Mouse (Mus musculus) forebrain, embryonic 15.5 days (tissue): ENCODE measurements around the gene Syne2. TPM values are rescaled to one million over a fixed set of nuclear protein-coding genes. Genes with fewer than 3 reads are reported as not detected.
"Not testable (repeated sequence)": the region's sequence is repeated elsewhere in the genome, so short reads cannot be mapped to it uniquely, and the experiment has no call there.

Source experiments
- ATAC-seq: fragments of 200-750 bp; cut with Nextera tagmentation; replicated peaks from 2 replicates; pipeline ENCODE4 v1.8.0; 2017; ENCODE audit warnings: mild to moderate bottlenecking, moderate TSS enrichment, moderate library complexity
- H3K27ac ChIP-seq: fragments of 300-500 bp; sonication (generic); replicated peaks from 2 replicates; pipeline ENCODE4 v1.5.1; 2015; ENCODE audit warnings: mild to moderate bottlenecking, inconsistent platforms
- H3K27me3 ChIP-seq: fragments of 300-500 bp; sonication (generic); 2 replicates; pipeline ENCODE4 v1.6.1; 2015; ENCODE audit warnings: inconsistent platforms
- H3K36me3 ChIP-seq: fragments of 300-500 bp; sonication (generic); 2 replicates; pipeline ENCODE4 v1.6.1; 2015; ENCODE audit warnings: mild to moderate bottlenecking, inconsistent platforms
- H3K4me1 ChIP-seq: fragments of 300-500 bp; sonication (generic); 2 replicates; pipeline ENCODE4 v1.6.1; 2015; ENCODE audit warnings: inconsistent platforms
- H3K4me2 ChIP-seq: fragments of 300-500 bp; sonication (generic); replicated peaks from 2 replicates; pipeline ENCODE4 v1.6.1; 2015; ENCODE audit warnings: mild to moderate bottlenecking, inconsistent platforms
- H3K4me3 ChIP-seq: fragments of 300-500 bp; sonication (generic); 2 replicates; pipeline ENCODE4 v1.5.1; 2015; ENCODE audit warnings: mild to moderate bottlenecking, inconsistent platforms
- H3K9ac ChIP-seq: fragments of 300-500 bp; sonication (generic); replicated peaks from 2 replicates; pipeline ENCODE4 v1.6.1; 2015; ENCODE audit warnings: mild to moderate bottlenecking, inconsistent platforms
- H3K9me3 ChIP-seq: fragments of 300-500 bp; sonication (generic); 2 replicates; pipeline ENCODE4 v1.6.1; 2016; ENCODE audit warnings: inconsistent platforms
- WGBS: fragments of 180-500 bp; shearing (Covaris S2); methylation state at CpG from one replicate; pipeline ENCODE4 v1.1.7; 2015; ENCODE audit warnings: mixed read lengths; 5-methylcytosine and 5-hydroxymethylcytosine counted together
- polyA plus RNA-seq: library from polyadenylated mRNA; unstranded; fragments of >200 nt; fragmentation: Nextera tagmentation; extraction: Ambion mirVana; gene quantifications from 2 replicates; pipeline ENCODE4 v1.2.1, GENCODE M21; 2015

The Syne2 gene
- polyA plus RNA-seq, 1 experiment from 2014 or later = 116 TPM

- WGBS = 91% methylated on average over 20 of the region's 20 CpGs
- Histone ChIP-seq H3K4me3 (no peak overlapping the region), H3K9ac (no peak overlapping the region), H3K4me2 (no peak overlapping the region), H3K9me3 (no peaks in the 10 kb centered on the region), H3K27me3 (no peaks in the 10 kb centered on the region), H3K4me1 (no peaks in the 10 kb centered on the region), H3K36me3 (peaks cover 86% of the 10 kb centered on the region), H3K27ac (no peak overlapping the region)
- ATAC-seq = no peak
These were observed 286.8 kb downstream of the Syne2 start for GRCm38 (mm10) chr12:76104596-76105351.

DNA sequence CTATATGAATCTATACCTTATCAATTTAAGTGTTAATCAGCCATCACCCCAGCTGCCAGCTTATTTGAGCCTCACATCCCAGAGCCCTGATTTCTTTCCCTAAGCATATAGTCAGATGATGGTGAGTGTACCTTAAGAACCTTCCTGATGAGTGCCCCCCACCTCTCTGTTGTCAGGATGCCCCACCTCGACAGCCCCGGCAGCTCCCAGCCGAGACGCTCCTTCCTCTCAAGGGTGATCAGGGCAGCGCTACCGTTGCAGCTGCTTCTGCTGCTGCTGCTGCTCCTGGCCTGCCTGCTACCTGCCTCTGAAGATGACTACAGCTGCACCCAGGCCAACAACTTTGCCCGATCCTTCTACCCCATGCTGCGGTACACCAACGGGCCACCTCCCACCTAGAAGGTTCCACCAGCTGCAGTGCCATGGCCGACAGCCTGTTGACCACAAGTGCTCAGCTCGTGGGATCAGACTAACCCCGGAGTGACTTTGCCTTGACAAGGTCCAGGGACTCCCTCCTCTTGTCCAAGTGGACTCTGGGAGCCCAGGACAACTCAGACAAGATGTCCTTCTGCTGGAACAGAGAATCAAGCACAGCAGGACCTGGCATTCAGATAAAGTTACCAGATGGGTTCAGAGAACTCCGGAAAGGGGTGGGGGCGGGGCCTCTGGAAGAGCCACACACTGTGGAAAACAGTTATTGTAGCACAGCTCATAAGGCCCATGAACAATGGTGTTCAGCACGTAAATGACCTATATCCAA is 291.9 kb downstream of the Syne2 start:
- no peak for ATAC-seq
- 92% methylated on average over 15 of the region's 15 CpGs for WGBS
- Histone ChIP-seq H3K27ac (no peak overlapping the region), H3K4me3 (no peak overlapping the region), H3K9me3 (no peaks in the 10 kb centered on the region), H3K4me1 (no peaks in the 10 kb centered on the region), H3K27me3 (no peaks in the 10 kb centered on the region), H3K4me2 (no peak overlapping the region), H3K36me3 (peaks cover 59% of the 10 kb centered on the region), H3K9ac (no peak overlapping the region)

- H3K4me1 ChIP-seq = no peaks in the 10 kb centered on the region
- H3K27me3 ChIP-seq = no peaks in the 10 kb centered on the region
- no peak overlapping the region for H3K9ac ChIP-seq
- 71% methylated on average over 3 of the region's 3 CpGs for WGBS
- ATAC-seq = no peak
- no peak overlapping the region for H3K4me3 ChIP-seq
- no peak overlapping the region for H3K27ac ChIP-seq
- H3K4me2 ChIP-seq = no peak overlapping the region
- no peaks in the 10 kb centered on the region for H3K9me3 ChIP-seq
- peaks cover 47% of the 10 kb centered on the region for H3K36me3 ChIP-seq
These were observed 293.1 kb downstream of the Syne2 start for GRCm38 (mm10) chr12:76111046-76111445.

- H3K9ac ChIP-seq = no peak overlapping the region
- H3K4me1 ChIP-seq = no peaks in the 10 kb centered on the region
- no peaks in the 10 kb centered on the region for H3K9me3 ChIP-seq
- no peaks in the 10 kb centered on the region for H3K36me3 ChIP-seq
- H3K4me2 ChIP-seq = no peak overlapping the region
- H3K27ac ChIP-seq = no peak overlapping the region
- no peaks in the 10 kb centered on the region for H3K27me3 ChIP-seq
- H3K4me3 ChIP-seq = no peak overlapping the region
- ATAC-seq = no peak
- 80% methylated on average over 4 of the region's 4 CpGs for WGBS
These were observed 298.6 kb downstream of the Syne2 start for GRCm38 (mm10) chr12:76116577-76116976.

DNA sequence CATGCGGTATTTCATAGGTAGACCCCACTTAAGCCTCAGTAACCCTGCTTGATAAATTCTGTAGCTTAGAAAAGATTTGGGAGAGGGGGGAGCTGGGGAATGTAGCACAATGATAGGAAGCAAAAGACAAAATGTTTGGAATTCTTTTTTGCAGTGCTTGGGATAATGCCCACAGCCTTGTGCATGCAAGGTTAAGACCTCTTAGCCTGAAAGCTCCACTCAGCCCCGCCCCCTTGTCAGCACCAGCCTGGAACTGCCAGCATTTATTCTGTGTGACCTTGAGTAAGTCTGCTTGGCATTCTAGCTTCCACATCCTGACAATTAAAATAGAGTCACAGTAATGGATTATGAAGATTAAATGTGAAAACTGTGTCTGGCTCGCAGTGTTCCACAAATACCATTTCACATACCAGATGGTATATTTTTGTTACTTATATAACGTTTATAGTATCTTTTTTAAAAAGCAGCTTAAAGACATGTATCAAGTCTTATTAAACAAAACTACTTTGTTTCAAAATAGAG is 299.8 kb downstream of the Syne2 start:
- 78% methylated on average over 4 of the region's 4 CpGs for WGBS
- no peaks in the 10 kb centered on the region for H3K36me3 ChIP-seq
- H3K4me1 ChIP-seq = no peaks in the 10 kb centered on the region
- no peak overlapping the region for H3K9ac ChIP-seq
- ATAC-seq = no peak
- no peak overlapping the region for H3K4me2 ChIP-seq
- no peak overlapping the region for H3K27ac ChIP-seq
- H3K27me3 ChIP-seq = no peaks in the 10 kb centered on the region
- no peak overlapping the region for H3K4me3 ChIP-seq
- no peaks in the 10 kb centered on the region for H3K9me3 ChIP-seq

GRCm38 (mm10) chr12:76123223-76123622 is 305.3 kb downstream of the Syne2 start:
- Histone ChIP-seq H3K4me2 (no peak overlapping the region), H3K4me1 (no peaks in the 10 kb centered on the region), H3K27ac (no peak overlapping the region), H3K36me3 (no peaks in the 10 kb centered on the region), H3K9me3 (no peaks in the 10 kb centered on the region), H3K9ac (no peak overlapping the region), H3K4me3 (no peak overlapping the region), H3K27me3 (no peaks in the 10 kb centered on the region)
- ATAC-seq = no peak
- 91% methylated on average over 6 of the region's 6 CpGs for WGBS

DNA sequence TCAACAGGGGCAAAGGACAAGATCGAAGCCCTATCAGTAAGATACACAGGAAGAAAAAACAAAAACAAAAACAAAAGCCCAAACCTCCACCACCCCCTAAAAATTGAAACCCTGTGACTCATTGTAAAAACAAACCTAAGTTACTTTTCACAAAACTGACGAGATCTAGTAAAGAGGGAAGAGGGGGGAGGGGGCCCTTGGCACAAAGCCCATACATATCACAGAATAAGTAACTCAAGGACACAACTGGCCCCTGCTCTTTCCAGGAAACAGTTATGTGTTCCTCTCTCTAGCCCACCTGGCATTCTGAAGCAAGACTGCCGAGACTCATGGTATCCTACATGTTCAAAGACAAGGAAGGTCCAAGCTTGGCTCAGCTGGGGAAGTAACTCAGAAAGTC is 310.4 kb downstream of the Syne2 start:
- H3K36me3 ChIP-seq = no peaks in the 10 kb centered on the region
- WGBS = 63% methylated on average over 3 of the region's 3 CpGs

GRCm38 (mm10) chr12:76128831-76129230 is 310.9 kb downstream of the Syne2 start:
- Histone ChIP-seq H3K9me3 (no peaks in the 10 kb centered on the region), H3K4me1 (no peaks in the 10 kb centered on the region), H3K36me3 (no peaks in the 10 kb centered on the region), H3K27ac (no peak overlapping the region), H3K4me2 (no peak overlapping the region), H3K4me3 (no peak overlapping the region), H3K9ac (no peak overlapping the region), H3K27me3 (no peaks in the 10 kb centered on the region)
- WGBS = 80% methylated on average over 10 of the region's 10 CpGs
- no peak for ATAC-seq

More for the DNA sequence above, 310.4 kb downstream of the Syne2 start:
- H3K4me2 ChIP-seq = no peak overlapping the region
- ATAC-seq = no peak
- H3K27ac ChIP-seq = no peak overlapping the region
- no peak overlapping the region for H3K4me3 ChIP-seq
- H3K4me1 ChIP-seq = no peaks in the 10 kb centered on the region
- no peak overlapping the region for H3K9ac ChIP-seq
- H3K9me3 ChIP-seq = no peaks in the 10 kb centered on the region
- no peaks in the 10 kb centered on the region for H3K27me3 ChIP-seq

DNA sequence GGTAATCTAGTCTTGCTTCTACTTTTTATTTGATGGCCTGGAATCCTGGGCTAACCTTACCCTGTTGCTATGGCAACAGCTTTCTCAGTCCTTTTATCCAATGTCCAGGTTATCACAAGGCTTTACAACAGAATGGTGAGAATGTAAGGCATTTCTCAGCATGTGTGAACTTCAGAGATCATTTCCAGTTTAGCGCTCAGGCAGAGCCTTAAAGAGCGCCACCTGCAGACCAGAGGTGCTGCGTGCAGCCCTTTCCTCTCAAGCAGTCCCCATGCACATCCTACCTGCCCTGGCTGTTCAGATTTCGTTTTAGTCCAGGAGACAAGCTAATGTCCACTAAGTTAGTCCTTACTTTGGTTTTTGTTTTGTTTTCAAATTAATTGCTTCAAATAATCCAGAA is 312.3 kb downstream of the Syne2 start:
- 23% methylated on average over 4 of the region's 4 CpGs for WGBS
- H3K4me2 ChIP-seq = no peak overlapping the region
- no peak for ATAC-seq

DNA sequence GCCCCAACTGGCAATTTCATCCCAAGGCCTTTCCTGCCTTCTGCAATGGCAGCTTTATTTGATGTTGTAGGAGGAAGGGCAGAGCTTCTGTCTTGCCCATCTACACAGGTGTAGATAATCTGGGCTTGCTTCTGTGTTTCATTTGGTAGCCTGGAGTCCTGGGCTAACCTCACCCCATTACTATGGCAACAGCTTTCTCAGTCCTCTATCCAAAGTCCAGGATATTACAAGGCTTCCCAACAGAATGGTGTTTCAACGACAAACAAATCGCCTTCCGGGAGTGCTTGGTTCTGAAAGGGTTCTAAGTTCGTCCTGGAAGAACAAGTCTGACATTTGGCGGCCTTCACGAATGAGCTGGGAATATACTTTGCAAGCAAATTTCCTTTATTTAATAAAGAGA is 313.0 kb downstream of the Syne2 start:
- no peak for ATAC-seq
- WGBS = 86% methylated on average over 6 of the region's 6 CpGs
- no peak overlapping the region for H3K4me2 ChIP-seq

More for the DNA sequence above, 312.3 kb downstream of the Syne2 start:
- H3K4me3 ChIP-seq = no peak overlapping the region
- H3K27me3 ChIP-seq = no peaks in the 10 kb centered on the region
- H3K9ac ChIP-seq = no peak overlapping the region
- H3K9me3 ChIP-seq = no peaks in the 10 kb centered on the region
- no peak overlapping the region for H3K27ac ChIP-seq
- no peaks in the 10 kb centered on the region for H3K36me3 ChIP-seq
- H3K4me1 ChIP-seq = no peaks in the 10 kb centered on the region

GRCm38 (mm10) chr12:76132591-76132990 is 314.7 kb downstream of the Syne2 start:
- ATAC-seq = no peak
- Histone ChIP-seq H3K9ac (no peak overlapping the region), H3K27me3 (no peaks in the 10 kb centered on the region), H3K4me3 (no peak overlapping the region), H3K36me3 (no peaks in the 10 kb centered on the region), H3K4me1 (peaks cover 9% of the 10 kb centered on the region), H3K4me2 (no peak overlapping the region), H3K9me3 (no peaks in the 10 kb centered on the region), H3K27ac (no peak overlapping the region)
- 86% methylated on average over 4 of the region's 4 CpGs for WGBS

More for the DNA sequence above, 313.0 kb downstream of the Syne2 start:
- no peak overlapping the region for H3K27ac ChIP-seq
- no peak overlapping the region for H3K4me3 ChIP-seq
- no peaks in the 10 kb centered on the region for H3K27me3 ChIP-seq
- no peaks in the 10 kb centered on the region for H3K36me3 ChIP-seq
- no peaks in the 10 kb centered on the region for H3K9me3 ChIP-seq
- H3K9ac ChIP-seq = no peak overlapping the region
- no peaks in the 10 kb centered on the region for H3K4me1 ChIP-seq

DNA sequence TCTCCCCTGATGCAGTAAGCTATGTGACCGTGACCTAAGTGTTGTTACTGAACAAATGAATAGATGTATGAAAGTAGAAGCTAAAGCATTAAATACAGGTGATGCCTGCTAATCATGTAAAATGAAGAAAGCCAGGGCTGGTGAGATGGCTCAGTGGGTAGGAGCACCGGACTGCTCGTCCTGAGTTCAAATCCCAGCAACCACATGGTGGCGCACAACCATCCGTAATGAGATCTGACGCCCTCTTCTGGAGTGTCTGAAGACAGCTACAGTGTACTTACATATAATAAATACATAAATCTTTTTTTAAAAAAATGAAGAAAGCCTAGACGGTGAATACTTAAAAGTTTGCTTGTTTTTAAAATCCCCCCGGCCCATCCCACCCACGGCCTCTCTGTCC is 315.1 kb downstream of the Syne2 start:
- ATAC-seq = not testable (repeated sequence)
- 89% methylated on average over 9 of the region's 9 CpGs for WGBS

More for the DNA sequence above, 315.1 kb downstream of the Syne2 start:
- H3K9me3 ChIP-seq, H3K36me3 ChIP-seq, H3K4me2 ChIP-seq, H3K27me3 ChIP-seq, H3K9ac ChIP-seq, H3K4me1 ChIP-seq, H3K4me3 ChIP-seq, H3K27ac ChIP-seq: not testable (repeated sequence)
